Mouse (Mus musculus) small intestine, adult 2 months (tissue): Measurements from ENCODE around the gene Bace1. TPM values are rescaled to one million over a fixed set of nuclear protein-coding genes. Genes with fewer than 3 reads are reported as not detected.

Source experiments
- H3K27ac ChIP-seq: fragments of 200-500 bp; 2 replicates; pipeline ENCODE4 v1.5.1; 2012; ENCODE audit warnings: low read depth, low read length, control low read depth, inconsistent platforms; ENCODE audit not compliant: insufficient read depth
- H3K27me3 ChIP-seq: fragments of 200-500 bp; 2 replicates; pipeline ENCODE4 v1.6.1; 2012; ENCODE audit warnings: mild to moderate bottlenecking, moderate library complexity, low read length, inconsistent platforms; ENCODE audit not compliant: control insufficient read depth, insufficient read depth
- H3K36me3 ChIP-seq: fragments of 200-500 bp; 2 replicates; pipeline ENCODE4 v1.6.1; 2012; ENCODE audit warnings: mild to moderate bottlenecking, low read length, control low read depth, inconsistent platforms; ENCODE audit not compliant: control insufficient read depth, insufficient read depth
- H3K4me1 ChIP-seq: fragments of 200-500 bp; 2 replicates; pipeline ENCODE4 v1.6.1; 2012; ENCODE audit warnings: low read length, inconsistent platforms, mixed read lengths; ENCODE audit not compliant: control insufficient read depth, insufficient read depth, insufficient read length
- H3K4me3 ChIP-seq: fragments of 200-500 bp; 2 replicates; pipeline ENCODE4 v1.5.1; 2012; ENCODE audit warnings: low read depth, mild to moderate bottlenecking, control low read depth, inconsistent platforms, low read length, moderate library complexity
- CTCF ChIP-seq: fragments of 200-500 bp; IDR thresholded peaks from 2 replicates; pipeline ENCODE4 v1.5.1; 2012; ENCODE audit warnings: low read depth, mild to moderate bottlenecking, control low read depth, inconsistent platforms, low read length, moderate library complexity, mixed read lengths; ENCODE audit not compliant: insufficient replicate concordance, insufficient read length; ENCODE audit errors: extremely low read depth
- POLR2A ChIP-seq: fragments of 200-500 bp; IDR thresholded peaks from 2 replicates; pipeline ENCODE4 v1.6.1; 2012; ENCODE audit warnings: low read depth, mild to moderate bottlenecking, control low read depth, inconsistent platforms, low read length, moderate library complexity
- WGBS: fragments of 180-500 bp; shearing (Covaris S2); methylation state at CpG from one replicate; pipeline ENCODE4 v1.1.7; 2018; 5-methylcytosine and 5-hydroxymethylcytosine counted together
- polyA plus RNA-seq: library from polyadenylated mRNA; depleted of rRNA; stranded (reverse); fragments of >200 nt; gene quantifications from 2 replicates; pipeline ENCODE4 v1.2.3, GENCODE M21; 2012

Bace1 gene
- polyA plus RNA-seq, 1 experiment, result 5.2 TPM

- 32% methylated on average over 4 of the region's 4 CpGs for WGBS
- H3K27ac ChIP-seq, result no peak overlapping the region
These were observed 329 bp upstream of the Bace1 start for GRCm38 (mm10) chr9:45838069-45838433.

GRCm38 (mm10) chr9:45839139-45839981 is 980 bp downstream of the Bace1 start:
- Histone ChIP-seq H3K4me3 (peak overlapping the region; percentile 73), H3K27ac (no peak overlapping the region), H3K27me3 (0 out of 2 replicates have a peak, but pooled peaks cover 3% of the 10 kb centered on the region), H3K36me3 (no peaks in the 10 kb centered on the region), H3K4me1 (0 out of 2 replicates have a peak, but pooled peaks cover 2% of the 10 kb centered on the region)
- WGBS, result 13% methylated on average over 17 of the region's 17 CpGs
- TF ChIP-seq CTCF, result no peak
- no peak for TF ChIP-seq POLR2A

More at GRCm38 (mm10) chr9:45838069-45838433, 329 bp upstream of the Bace1 start:
- Histone ChIP-seq H3K4me3 (peak overlapping the region; percentile 73), H3K36me3 (no peaks in the 10 kb centered on the region), H3K4me1 (0 out of 2 replicates have a peak, but pooled peaks cover 2% of the 10 kb centered on the region), H3K27me3 (0 out of 2 replicates have a peak, but pooled peaks cover 3% of the 10 kb centered on the region)
- no peak for TF ChIP-seq POLR2A

GRCm38 (mm10) chr9:45839982-45840300 is 1.6 kb downstream of the Bace1 start:
- H3K27ac ChIP-seq, result no peak overlapping the region
- no peak for TF ChIP-seq CTCF
- no peak for TF ChIP-seq POLR2A
- 65% methylated on average over 7 of the region's 7 CpGs for WGBS

GRCm38 (mm10) chr9:45840331-45840730 is 2.0 kb downstream of the Bace1 start:
- 63% methylated on average over 5 of the region's 5 CpGs for WGBS
- Histone ChIP-seq H3K4me1 (0 out of 2 replicates have a peak, but pooled peaks cover 2% of the 10 kb centered on the region), H3K27me3 (0 out of 2 replicates have a peak, but pooled peaks cover 3% of the 10 kb centered on the region), H3K36me3 (no peaks in the 10 kb centered on the region), H3K4me3 (peak overlapping the region; percentile 7; the same call in 1 of the 2 replicates), H3K27ac (no peak overlapping the region)
- TF ChIP-seq CTCF (no peak), POLR2A (no peak)

More at GRCm38 (mm10) chr9:45839982-45840300, 1.6 kb downstream of the Bace1 start:
- Histone ChIP-seq H3K4me3 (peak overlapping the region; percentile 7; the same call in 1 of the 2 replicates), H3K4me1 (0 out of 2 replicates have a peak, but pooled peaks cover 2% of the 10 kb centered on the region), H3K36me3 (no peaks in the 10 kb centered on the region), H3K27me3 (0 out of 2 replicates have a peak, but pooled peaks cover 3% of the 10 kb centered on the region)

- H3K27me3 ChIP-seq, result 0 out of 2 replicates have a peak, but pooled peaks cover 3% of the 10 kb centered on the region
- H3K36me3 ChIP-seq, result no peaks in the 10 kb centered on the region
- TF ChIP-seq POLR2A (no peak), CTCF (no peak)
- WGBS, result 70% methylated on average over 6 of the region's 6 CpGs
- 0 out of 2 replicates have a peak, but pooled peaks cover 2% of the 10 kb centered on the region for H3K4me1 ChIP-seq
- H3K4me3 ChIP-seq, result no peak overlapping the region
- no peak overlapping the region for H3K27ac ChIP-seq
These were observed 3.1 kb downstream of the Bace1 start for GRCm38 (mm10) chr9:45841458-45841857.

- Histone ChIP-seq H3K4me1 (0 out of 2 replicates have a peak, but pooled peaks cover 2% of the 10 kb centered on the region), H3K27me3 (0 out of 2 replicates have a peak, but pooled peaks cover 3% of the 10 kb centered on the region), H3K4me3 (no peak overlapping the region), H3K27ac (no peak overlapping the region), H3K36me3 (no peaks in the 10 kb centered on the region)
- no peak for TF ChIP-seq POLR2A
- no peak for TF ChIP-seq CTCF
- WGBS, result 88% methylated on average over 5 of the region's 5 CpGs
These were observed 4.6 kb downstream of the Bace1 start for GRCm38 (mm10) chr9:45843007-45843406.

GRCm38 (mm10) chr9:45843780-45844179 is 5.4 kb downstream of the Bace1 start:
- no peaks in the 10 kb centered on the region for H3K27me3 ChIP-seq
- 78% methylated on average over 1 of the region's 1 CpGs for WGBS
- H3K36me3 ChIP-seq, result no peaks in the 10 kb centered on the region
- TF ChIP-seq POLR2A, result no peak
- TF ChIP-seq CTCF, result no peak
- no peak overlapping the region for H3K27ac ChIP-seq
- no peaks in the 10 kb centered on the region for H3K4me1 ChIP-seq
- H3K4me3 ChIP-seq, result no peak overlapping the region
